Mouse (Mus musculus) limb, embryonic 10.5 days (tissue): ENCODE results near the gene Fchsd2. TPM values are rescaled to one million over a fixed set of nuclear protein-coding genes. Genes with fewer than 3 reads are reported as not detected.
A peak's percentile ranks its signal among the peaks of the same experiment; 100 is the strongest.

Experiments
- DNase-seq: peaks from one replicate; pipeline ENCODE4 v3.0.0-alpha.2; 2017; ENCODE audit warnings: low spot score
- H3K27ac ChIP-seq: fragments of 300-500 bp; sonication (generic); 2 replicates; pipeline ENCODE4 v1.5.1; 2016; ENCODE audit warnings: mild to moderate bottlenecking
- H3K27me3 ChIP-seq: fragments of 300-500 bp; sonication (generic); 2 replicates; pipeline ENCODE4 v1.6.1; 2016; ENCODE audit warnings: low read depth, mild to moderate bottlenecking; ENCODE audit not compliant: poor library complexity, severe bottlenecking
- H3K36me3 ChIP-seq: fragments of 300-500 bp; sonication (generic); 2 replicates; pipeline ENCODE4 v1.6.1; 2016; ENCODE audit warnings: mild to moderate bottlenecking, moderate library complexity
- H3K4me1 ChIP-seq: fragments of 300-500 bp; sonication (generic); 2 replicates; pipeline ENCODE4 v1.6.1; 2016
- H3K4me3 ChIP-seq: fragments of 300-500 bp; sonication (generic); 2 replicates; pipeline ENCODE4 v1.5.1; 2016; ENCODE audit warnings: mild to moderate bottlenecking, moderate library complexity
- H3K9me3 ChIP-seq: fragments of 300-500 bp; sonication (generic); replicated peaks from 2 replicates; pipeline ENCODE4 v1.6.1; 2016; ENCODE audit warnings: mild to moderate bottlenecking
- WGBS: fragments of 180-500 bp; shearing (Covaris S2); methylation state at CpG from one replicate; pipeline ENCODE4 v1.1.7; 2016; 5-methylcytosine and 5-hydroxymethylcytosine counted together
- polyA plus RNA-seq: library from polyadenylated mRNA; unstranded; fragments of >200 nt; fragmentation: Nextera tagmentation; extraction: Ambion mirVana; gene quantifications from 2 replicates; pipeline ENCODE4 v1.2.1, GENCODE M21; 2016

The Fchsd2 gene
- polyA plus RNA-seq: 16.1 and 21.5 TPM in 2 replicates

DNA sequence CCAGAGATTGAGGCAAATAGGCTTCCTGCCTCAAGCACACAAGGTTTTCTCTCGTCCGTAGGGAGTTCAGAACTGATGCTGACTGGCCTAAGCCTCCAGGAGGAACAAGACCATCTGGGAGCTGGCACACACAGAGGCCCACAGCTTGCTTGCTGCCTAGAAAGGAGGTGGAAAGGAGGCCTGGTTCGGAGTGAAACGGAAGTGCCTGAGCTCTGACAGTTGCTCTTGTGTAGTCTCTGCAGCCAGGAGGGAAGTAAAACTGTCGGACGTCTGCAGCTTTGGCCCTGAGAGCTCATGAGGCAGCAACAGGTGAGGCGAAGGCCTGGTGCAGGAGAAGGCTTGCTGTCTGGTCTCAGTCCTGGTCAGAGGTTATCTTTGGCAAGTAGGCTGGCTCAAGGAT lies at the start of gene Fchsd2:
Gene Fchsd2, plus strand, starts transcription at position 246 of the 400 bp plus-strand sequence.
- Histone ChIP-seq H3K27me3 (no peaks in the 10 kb centered on the region), H3K36me3 (no peaks in the 10 kb centered on the region), H3K27ac (peak within 1 kb of the TSS; percentile 10; the same call in 1 of the 2 replicates), H3K4me3 (no peak within 1 kb of the TSS), H3K9me3 (no peaks in the 10 kb centered on the region), H3K4me1 (peaks cover 15% of the 10 kb centered on the region; the same call in 1 of the 2 replicates)
- WGBS: 75% methylated on average over 7 of the region's 7 CpGs
- no peak for DNase-seq

DNA sequence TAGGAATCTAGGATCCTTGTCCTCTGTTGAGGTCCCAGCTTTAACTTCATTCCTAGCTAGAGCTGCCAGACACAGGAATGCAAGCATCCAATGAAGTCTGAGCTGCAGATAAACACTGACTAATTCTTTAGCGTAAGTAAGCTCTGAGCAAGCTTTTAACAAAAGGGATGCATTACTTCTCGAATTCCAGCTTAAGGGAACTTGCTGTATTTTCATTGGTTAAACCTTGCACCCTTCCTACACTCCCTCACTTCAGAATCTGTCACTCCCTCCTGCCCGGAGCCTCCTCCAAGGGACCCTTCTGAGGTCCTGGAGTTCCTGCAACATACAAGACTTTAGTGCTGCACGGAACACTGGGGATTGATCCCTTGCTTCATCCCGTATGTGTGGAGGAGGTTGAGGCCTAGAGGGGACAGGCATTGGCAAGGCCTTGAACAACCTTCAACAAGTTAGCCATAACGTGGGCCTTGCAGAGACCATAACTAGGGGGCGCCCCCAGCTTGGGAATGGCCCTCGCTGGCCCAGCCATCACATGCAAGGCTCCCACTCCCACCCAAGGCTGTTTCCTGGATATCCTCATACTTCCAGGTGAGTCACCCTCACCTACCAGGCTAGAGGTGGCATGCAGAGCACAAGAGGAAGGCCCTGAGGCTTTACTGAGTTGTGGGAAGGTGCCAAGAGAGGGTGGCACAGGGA lies 48.7 kb upstream of the Fchsd2 start:
- 69% methylated on average over 8 of the region's 8 CpGs for WGBS
- H3K4me1 ChIP-seq: no peaks in the 10 kb centered on the region
- no peak overlapping the region for H3K4me3 ChIP-seq
- no peak for DNase-seq
- no peaks in the 10 kb centered on the region for H3K27me3 ChIP-seq
- no peaks in the 10 kb centered on the region for H3K9me3 ChIP-seq
- no peak overlapping the region for H3K27ac ChIP-seq
- H3K36me3 ChIP-seq: no peaks in the 10 kb centered on the region

DNA sequence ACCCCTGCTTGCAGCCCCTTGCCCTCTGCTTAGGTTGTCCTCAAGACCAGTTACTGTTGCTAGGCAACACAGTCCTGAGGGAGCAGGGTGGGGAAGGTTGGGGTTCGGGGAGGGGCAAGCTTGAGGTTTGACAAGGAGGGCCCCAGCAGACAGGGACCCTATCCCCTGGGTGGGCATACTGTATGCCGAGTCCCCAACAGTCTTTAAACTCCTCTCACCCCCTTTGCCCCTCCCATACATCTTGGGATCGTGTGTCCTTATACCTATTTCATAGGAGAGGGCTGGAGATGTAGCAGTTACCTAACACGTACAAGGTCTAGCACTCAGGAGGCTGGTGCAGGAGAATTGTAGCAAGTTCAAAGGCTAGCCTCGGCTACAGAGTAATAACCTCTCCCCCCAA lies 44.4 kb upstream of the Fchsd2 start:
- Histone ChIP-seq H3K9me3 (no peaks in the 10 kb centered on the region), H3K27me3 (no peaks in the 10 kb centered on the region)
- WGBS: 79% methylated on average over 5 of the region's 5 CpGs

DNA sequence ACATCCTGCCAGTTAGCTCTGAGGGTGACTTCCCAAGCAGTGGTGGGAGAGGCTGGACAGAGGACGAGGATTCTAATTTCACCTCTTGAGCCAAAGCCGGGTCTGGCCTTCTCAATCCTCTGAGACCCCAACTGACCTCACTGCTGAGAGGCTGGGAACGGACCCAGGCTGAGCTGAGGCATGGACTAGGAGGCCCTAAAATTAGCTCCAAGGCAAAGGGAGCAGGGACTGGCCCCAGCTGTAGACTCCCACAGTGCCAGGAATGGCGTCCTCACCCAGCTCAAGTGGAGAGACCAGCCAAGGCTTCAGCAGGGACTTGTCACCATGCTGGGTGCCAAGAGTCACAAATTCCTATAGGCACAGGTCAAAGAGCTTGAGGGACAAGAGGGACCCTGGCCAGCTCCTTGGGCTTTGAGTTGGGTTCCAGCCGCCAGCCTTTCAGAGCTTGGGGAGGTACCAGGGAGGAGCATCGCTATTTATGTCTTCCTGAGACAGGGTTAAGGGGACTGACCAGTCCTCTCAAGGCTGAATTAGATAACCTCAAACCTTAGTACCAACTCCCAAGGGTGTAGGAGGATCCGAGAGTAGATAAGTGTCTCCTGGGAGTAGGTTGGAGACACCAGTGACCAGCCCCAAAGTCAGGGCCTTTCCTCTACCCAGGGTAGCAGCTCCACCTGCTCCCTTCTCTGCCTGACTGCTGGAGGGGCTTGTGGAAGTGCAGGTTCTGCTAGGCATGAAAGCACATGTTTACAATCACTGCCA lies 43.2 kb upstream of the Fchsd2 start:
- Histone ChIP-seq H3K4me3 (no peak overlapping the region), H3K4me1 (peaks cover 16% of the 10 kb centered on the region), H3K27me3 (no peaks in the 10 kb centered on the region), H3K36me3 (no peaks in the 10 kb centered on the region), H3K27ac (no peak overlapping the region), H3K9me3 (no peaks in the 10 kb centered on the region)
- WGBS: 80% methylated on average over 7 of the region's 7 CpGs
- no peak for DNase-seq

More for the DNA sequence above, 44.4 kb upstream of the Fchsd2 start:
- Histone ChIP-seq H3K4me3 (no peak overlapping the region), H3K4me1 (peaks cover 16% of the 10 kb centered on the region), H3K27ac (no peak overlapping the region), H3K36me3 (no peaks in the 10 kb centered on the region)
- no peak for DNase-seq

DNA sequence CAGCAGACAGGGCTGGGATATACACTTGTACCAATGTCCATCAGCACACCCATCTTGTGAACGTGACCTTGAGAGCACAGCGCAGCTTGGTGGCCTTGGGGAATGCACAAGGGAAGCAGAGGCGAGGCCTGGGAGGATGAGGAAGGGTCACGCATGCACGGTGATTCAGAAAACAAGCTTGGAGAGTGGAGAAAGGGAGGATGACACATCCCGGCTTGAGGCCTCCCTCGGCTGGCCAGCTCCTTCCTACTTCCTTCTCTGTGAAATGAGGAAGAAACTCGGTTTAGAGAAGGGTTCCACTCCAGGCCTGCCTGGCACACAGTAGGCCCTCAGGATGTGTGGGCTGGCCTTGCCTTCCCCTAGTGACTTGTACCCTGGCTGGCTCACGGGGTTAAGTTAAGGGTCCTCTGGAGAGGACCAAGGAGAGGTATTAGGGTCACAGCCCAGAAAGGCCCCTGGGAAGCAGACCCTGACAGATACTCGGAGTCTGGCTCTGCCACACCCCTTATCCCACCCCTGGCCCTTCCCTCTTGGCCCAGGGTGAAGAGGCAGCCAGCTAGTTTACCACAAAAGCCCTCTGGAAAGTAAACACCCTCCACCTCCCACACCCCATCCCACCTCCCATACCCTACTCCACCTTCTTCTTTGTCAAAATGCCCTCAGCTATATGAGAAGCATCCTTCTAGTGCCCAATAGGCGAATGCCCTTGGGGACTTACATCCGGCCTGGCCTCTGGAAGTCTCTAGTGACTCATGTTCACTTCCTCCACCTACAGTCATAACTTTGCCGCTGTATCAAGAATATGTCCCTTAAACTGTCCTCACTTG lies 41.7 kb upstream of the Fchsd2 start:
- H3K36me3 ChIP-seq: no peaks in the 10 kb centered on the region
- WGBS: 81% methylated on average over 13 of the region's 13 CpGs
- H3K4me3 ChIP-seq: no peak overlapping the region
- H3K9me3 ChIP-seq: no peaks in the 10 kb centered on the region
- H3K27me3 ChIP-seq: no peaks in the 10 kb centered on the region
- H3K4me1 ChIP-seq: peaks cover 16% of the 10 kb centered on the region
- DNase-seq: no peak
- no peak overlapping the region for H3K27ac ChIP-seq

DNA sequence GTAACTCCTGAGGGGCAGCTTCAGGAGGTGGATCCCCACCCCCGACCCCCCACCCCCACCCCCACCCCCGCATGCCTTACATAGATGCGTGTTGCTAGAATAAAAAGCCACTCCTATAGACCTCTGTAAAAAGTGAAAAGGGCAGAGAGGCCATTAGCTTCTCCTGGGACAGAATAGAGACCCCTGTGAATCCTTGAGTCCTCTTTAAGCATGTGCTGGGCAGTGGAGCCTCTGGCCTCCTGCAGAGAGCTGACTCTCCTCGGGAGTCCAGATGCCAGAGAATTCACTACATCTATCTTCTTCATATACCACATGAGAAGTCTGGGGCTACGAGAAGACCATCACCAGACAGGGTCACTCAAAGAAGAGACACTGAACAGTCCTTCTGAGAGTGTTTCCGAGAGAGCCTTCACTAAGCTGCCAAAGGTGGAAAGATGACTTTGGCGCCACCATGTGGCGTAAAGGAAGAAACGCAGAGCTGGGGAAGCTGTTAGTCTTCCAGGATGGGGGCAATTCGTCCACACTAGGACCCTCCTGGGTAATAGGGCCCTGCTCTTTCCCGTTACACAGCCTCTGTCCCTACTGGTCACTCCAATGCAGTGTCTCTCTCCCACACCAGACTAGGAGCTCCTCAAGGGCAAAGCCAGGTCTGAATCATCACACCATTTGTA lies 41.0 kb upstream of the Fchsd2 start:
- DNase-seq: peak; percentile 76
- Histone ChIP-seq H3K36me3 (no peaks in the 10 kb centered on the region), H3K9me3 (no peaks in the 10 kb centered on the region), H3K4me3 (no peak overlapping the region), H3K27ac (peak overlapping the region; percentile 61; the same call in 1 of the 2 replicates), H3K4me1 (peaks cover 16% of the 10 kb centered on the region), H3K27me3 (no peaks in the 10 kb centered on the region)
- WGBS: 20% methylated on average over 11 of the region's 11 CpGs

DNA sequence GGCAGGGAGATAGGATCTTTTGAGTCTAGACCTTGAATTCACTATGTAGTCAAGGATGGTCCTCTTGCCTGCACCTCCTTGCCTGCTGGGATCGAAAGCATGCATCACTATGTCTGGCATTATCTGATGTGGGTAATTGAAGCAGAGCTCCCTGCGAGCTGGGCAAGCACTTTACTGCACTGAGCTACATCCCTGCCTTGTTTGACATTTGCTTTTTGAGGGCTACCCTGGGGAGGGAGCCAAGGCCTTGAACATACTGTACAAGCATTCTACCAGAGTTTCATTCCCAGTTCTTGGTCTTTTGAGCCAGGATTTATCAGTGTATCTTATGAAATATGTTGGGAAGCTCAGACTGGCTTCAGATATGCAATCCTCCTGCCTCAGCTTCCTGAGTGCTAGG lies 39.5 kb upstream of the Fchsd2 start:
- Histone ChIP-seq H3K36me3 (no peaks in the 10 kb centered on the region), H3K27ac (no peak overlapping the region), H3K27me3 (no peaks in the 10 kb centered on the region), H3K4me1 (peaks cover 22% of the 10 kb centered on the region), H3K9me3 (no peaks in the 10 kb centered on the region), H3K4me3 (no peak overlapping the region)
- DNase-seq: no peak
- 69% methylated on average over 2 of the region's 2 CpGs for WGBS

DNA sequence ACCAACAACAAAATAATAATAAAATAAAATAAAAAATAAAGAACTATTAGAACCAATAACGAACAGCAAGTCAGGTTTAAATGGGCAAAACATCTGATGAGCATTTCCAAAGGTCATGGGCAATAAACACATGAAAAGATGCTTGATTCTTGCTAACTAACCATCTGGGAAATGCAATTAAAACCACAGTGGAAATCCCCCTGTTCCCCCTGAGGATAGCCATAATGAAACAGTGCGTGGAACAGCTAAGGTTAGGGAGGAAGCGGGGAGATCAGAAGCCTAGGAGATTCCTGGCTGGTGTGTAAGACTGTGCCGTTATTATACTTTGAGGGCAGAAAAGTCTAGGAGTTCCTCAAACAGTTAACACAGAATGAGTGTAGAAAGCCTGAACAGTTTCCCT lies 35.4 kb upstream of the Fchsd2 start:
- DNase-seq: no peak
- Histone ChIP-seq H3K4me3 (no peak overlapping the region), H3K36me3 (no peaks in the 10 kb centered on the region), H3K27ac (no peak overlapping the region), H3K27me3 (peaks cover 6% of the 10 kb centered on the region; the same call in 1 of the 2 replicates), H3K4me1 (peaks cover 10% of the 10 kb centered on the region), H3K9me3 (no peaks in the 10 kb centered on the region)
- 57% methylated on average over 4 of the region's 4 CpGs for WGBS

DNA sequence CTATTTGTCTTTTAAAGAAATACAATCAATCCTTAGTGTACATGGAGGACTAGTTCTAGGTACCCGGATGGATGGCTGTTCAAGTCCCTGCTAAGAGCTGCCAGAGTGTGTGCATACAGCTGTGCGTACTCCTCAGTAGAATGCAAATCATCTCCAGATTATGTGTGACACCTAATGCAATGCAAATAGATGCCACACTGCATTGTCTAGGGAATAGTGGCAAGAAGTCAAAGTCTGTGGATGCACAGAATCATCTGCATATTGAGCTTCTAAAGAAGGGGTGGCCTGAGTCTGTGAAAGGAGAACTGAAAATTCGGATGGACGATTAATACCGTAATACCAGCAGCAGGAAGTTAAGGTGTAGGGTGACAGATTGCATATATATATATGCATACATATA lies 33.5 kb upstream of the Fchsd2 start:
- no peak overlapping the region for H3K4me3 ChIP-seq
- no peak for DNase-seq
- H3K9me3 ChIP-seq: no peaks in the 10 kb centered on the region
- H3K27me3 ChIP-seq: peaks cover 7% of the 10 kb centered on the region; the same call in 1 of the 2 replicates
- H3K36me3 ChIP-seq: no peaks in the 10 kb centered on the region
- 92% methylated on average over 5 of the region's 5 CpGs for WGBS
- peaks cover 5% of the 10 kb centered on the region; the same call in 1 of the 2 replicates for H3K4me1 ChIP-seq
- no peak overlapping the region for H3K27ac ChIP-seq

DNA sequence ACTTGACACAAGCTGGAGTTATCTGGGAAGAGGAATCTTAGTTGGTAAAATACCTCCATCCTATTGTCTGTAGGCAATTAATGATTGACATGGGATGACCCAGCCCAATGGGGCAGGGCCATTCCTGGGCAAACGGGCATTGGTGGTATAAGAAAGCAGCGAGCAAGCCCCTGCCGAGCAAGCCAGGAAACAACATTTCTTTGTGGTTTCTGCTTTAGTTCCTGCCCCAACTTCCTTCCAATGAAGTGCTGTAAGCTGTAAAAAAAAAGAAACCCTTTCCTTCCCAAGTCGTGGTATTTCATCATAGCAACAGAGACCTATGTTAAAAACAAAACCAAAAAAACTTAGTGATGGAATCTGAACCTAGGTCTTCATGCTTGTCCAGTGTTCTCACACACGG lies 32.2 kb upstream of the Fchsd2 start:
- H3K27ac ChIP-seq: no peak overlapping the region
- peaks cover 5% of the 10 kb centered on the region; the same call in 1 of the 2 replicates for H3K4me1 ChIP-seq
- H3K4me3 ChIP-seq: no peak overlapping the region
- peaks cover 7% of the 10 kb centered on the region; the same call in 1 of the 2 replicates for H3K27me3 ChIP-seq
- H3K36me3 ChIP-seq: no peaks in the 10 kb centered on the region
- WGBS: 75% methylated on average over 5 of the region's 5 CpGs
- no peak for DNase-seq
- H3K9me3 ChIP-seq: no peaks in the 10 kb centered on the region

DNA sequence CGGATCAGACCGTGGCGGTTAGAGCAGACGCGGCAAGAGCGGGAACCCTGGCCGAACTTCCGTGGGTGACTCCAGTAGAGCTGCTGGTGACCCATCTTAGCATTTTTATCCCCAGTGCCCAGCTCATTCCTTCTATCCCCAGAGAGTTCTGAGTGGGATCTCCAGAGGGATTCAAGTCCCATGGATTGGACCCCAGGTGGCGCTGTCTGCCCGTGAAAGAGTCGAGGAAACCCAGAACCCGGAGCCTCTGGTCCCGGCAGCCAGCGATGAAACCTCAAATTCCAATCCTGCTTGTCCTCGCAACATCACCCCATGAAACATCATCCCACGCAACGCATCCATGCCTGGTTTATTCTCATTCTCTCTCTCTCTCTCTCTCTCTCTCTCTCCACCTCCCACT lies 31.3 kb upstream of the Fchsd2 start:
- H3K4me3 ChIP-seq: no peak overlapping the region
- H3K4me1 ChIP-seq: peaks cover 5% of the 10 kb centered on the region; the same call in 1 of the 2 replicates
- DNase-seq: peak; percentile 89
- no peaks in the 10 kb centered on the region for H3K36me3 ChIP-seq
- H3K27ac ChIP-seq: no peak overlapping the region
- H3K9me3 ChIP-seq: no peaks in the 10 kb centered on the region
- H3K27me3 ChIP-seq: peaks cover 7% of the 10 kb centered on the region; the same call in 1 of the 2 replicates
- WGBS: 9% methylated on average over 17 of the region's 17 CpGs

DNA sequence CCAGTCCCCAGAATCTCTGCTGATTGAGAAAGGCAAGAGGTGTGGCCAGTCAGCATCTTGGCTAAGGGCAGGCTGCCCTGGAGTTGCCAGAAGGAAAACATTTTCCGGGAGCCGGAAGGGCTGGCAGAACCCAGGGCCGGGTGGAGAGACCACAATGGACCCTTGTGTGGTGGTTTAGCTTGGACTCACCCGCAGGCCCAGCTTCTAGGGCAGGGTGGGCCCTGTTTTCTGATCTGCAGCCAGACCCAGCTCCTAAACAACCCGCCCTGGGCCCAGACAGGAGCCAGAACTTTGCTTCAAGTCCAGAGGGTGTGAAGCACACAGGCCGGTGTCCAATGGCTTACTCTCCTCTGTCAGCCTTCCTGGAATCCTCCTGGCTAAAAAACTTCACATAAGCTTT lies 30.4 kb upstream of the Fchsd2 start:
- no peak for DNase-seq
- Histone ChIP-seq H3K4me3 (no peak overlapping the region), H3K9me3 (no peaks in the 10 kb centered on the region), H3K27me3 (peaks cover 7% of the 10 kb centered on the region; the same call in 1 of the 2 replicates), H3K27ac (no peak overlapping the region), H3K36me3 (no peaks in the 10 kb centered on the region), H3K4me1 (peaks cover 5% of the 10 kb centered on the region; the same call in 1 of the 2 replicates)
- 85% methylated on average over 6 of the region's 6 CpGs for WGBS
